Mouse (Mus musculus): ENCODE measurements around the gene Nubp1.

Gene Nubp1

DNA sequence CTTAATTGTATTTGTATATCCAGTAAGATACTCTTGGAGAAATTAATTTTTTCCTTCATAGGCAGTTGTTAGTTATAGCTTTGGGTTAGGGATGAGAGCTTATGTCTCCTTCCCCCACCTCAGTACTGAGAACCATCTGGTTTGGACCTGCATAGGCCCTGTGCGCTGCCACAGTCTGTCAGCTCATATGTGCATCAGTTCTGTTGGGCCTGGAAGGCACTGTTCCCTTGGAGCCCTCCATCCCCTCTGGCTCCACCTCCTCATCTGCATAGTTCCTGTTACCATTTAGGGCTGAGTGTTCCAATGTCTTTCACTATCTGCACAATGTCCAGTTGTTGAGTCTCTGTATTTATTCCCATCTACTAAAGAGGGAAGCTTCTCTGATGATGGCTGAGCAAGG lies 56.5 kb downstream of the Nubp1 start:
- DNase-seq, result no peak

DNA sequence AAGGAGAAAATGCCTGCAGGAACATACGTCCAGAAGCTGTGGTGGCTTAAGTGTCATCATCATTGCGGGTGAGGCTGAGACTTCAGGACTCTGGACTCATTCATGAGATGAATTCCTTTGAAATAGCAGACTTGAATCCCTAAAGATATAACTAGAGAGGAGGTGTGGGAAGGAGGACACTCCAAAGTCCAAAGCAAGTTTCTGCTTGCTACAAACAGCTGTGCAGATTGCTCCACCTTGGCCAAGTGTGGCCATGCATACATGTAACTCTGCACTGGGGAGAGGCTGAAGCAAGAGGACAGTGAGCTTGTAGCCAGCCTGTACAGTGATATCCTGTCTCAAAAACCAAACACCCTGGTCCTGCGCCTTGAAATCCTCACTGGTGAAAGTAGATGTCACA lies 60.2 kb downstream of the Nubp1 start:
- DNase-seq, result no peak
